Mouse (Mus musculus): ENCODE measurements around the gene Pde4c. TPM values are rescaled to one million over a fixed set of nuclear protein-coding genes. Genes with fewer than 3 reads are reported as not detected.
A peak's percentile ranks its signal among the peaks of the same experiment; 100 is the strongest.

Pde4c gene
- polyA plus RNA-seq, 1 experiment from 2014 or later = not detected

- Histone ChIP-seq H3K4me1 (peaks cover 24% of the 10 kb centered on the region), H3K9me3 (no peaks in the 10 kb centered on the region), H3K36me3 (peaks cover 6% of the 10 kb centered on the region), H3K4me3 (no peak overlapping the region), H3K27ac (replicated peaks) (no peak overlapping the region), H3K9ac (no peak overlapping the region), H3K27me3 (replicated peaks) (no peaks in the 10 kb centered on the region), H3K4me2 (no peak overlapping the region)
- no peak for ATAC-seq (ENCODE audit: extremely low read depth, insufficient number of reproducible peaks, low FRiP score, low TSS enrichment)
- 55% methylated on average over 7 of the region's 7 CpGs for WGBS
Observed at GRCm38 (mm10) chr8:70684291-70684690, 39.2 kb upstream of the Pde4c start.

DNA sequence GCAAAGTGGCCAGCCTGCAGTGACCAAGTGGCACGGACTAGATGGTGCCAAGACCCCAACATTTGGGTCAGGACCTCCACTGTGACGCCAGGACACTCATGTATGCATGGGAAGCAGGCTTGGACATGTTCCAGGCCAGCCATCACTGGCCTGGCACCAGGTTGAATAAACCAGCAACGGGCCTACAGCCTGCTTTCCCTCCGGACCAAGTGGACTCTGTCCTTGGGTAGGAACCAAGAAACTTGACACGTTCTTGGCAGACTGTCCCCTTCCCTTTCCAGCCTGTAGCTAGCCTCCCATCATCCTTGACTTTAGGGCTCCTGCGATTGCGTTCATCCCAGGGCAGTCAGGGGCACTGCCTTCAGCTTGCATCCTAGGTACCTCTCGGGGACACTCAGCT is 35.9 kb upstream of the Pde4c start:
- peaks cover 26% of the 10 kb centered on the region for H3K4me1 ChIP-seq
- 79% methylated on average over 8 of the region's 8 CpGs for WGBS
- no peaks in the 10 kb centered on the region for H3K36me3 ChIP-seq
- no peak overlapping the region for H3K9ac ChIP-seq
- no peak for ATAC-seq (ENCODE audit: extremely low read depth, insufficient number of reproducible peaks, low FRiP score, low TSS enrichment)
- H3K27ac ChIP-seq (replicated peaks) = 0 out of 2 replicates have a peak overlapping the region, but pooled peaks have one; percentile 7
- no peak overlapping the region for H3K4me3 ChIP-seq
- no peaks in the 10 kb centered on the region for H3K9me3 ChIP-seq
- H3K4me2 ChIP-seq = no peak overlapping the region
- no peaks in the 10 kb centered on the region for H3K27me3 ChIP-seq (replicated peaks)

DNA sequence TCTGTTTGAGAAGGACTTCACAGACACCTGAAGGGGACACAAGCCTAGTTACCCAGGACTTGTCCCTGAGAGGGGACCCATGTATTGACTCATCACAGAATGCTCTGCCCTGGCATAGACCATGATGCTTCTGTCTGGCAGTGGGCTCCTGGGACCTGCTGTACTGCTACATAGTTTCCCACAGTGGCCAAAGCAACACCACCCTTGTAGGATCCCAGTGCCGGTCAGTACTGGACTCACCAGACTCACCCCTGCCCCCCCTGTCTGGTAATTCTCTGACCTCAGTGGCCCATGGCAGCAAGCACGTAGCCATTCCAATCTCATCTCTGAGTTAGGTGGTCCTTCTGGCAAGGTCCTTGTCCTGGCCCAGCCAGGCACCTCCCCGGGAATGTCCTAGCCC is 35.4 kb upstream of the Pde4c start:
- Histone ChIP-seq H3K4me1 (peaks cover 21% of the 10 kb centered on the region), H3K4me3 (no peak overlapping the region), H3K9ac (no peak overlapping the region), H3K27ac (replicated peaks) (no peak overlapping the region), H3K36me3 (no peaks in the 10 kb centered on the region), H3K4me2 (no peak overlapping the region), H3K9me3 (no peaks in the 10 kb centered on the region), H3K27me3 (replicated peaks) (no peaks in the 10 kb centered on the region)
- 79% methylated on average over 3 of the region's 3 CpGs for WGBS
- ATAC-seq (ENCODE audit: extremely low read depth, insufficient number of reproducible peaks, low FRiP score, low TSS enrichment) = no peak; the same call in 1 of the 2 replicates

DNA sequence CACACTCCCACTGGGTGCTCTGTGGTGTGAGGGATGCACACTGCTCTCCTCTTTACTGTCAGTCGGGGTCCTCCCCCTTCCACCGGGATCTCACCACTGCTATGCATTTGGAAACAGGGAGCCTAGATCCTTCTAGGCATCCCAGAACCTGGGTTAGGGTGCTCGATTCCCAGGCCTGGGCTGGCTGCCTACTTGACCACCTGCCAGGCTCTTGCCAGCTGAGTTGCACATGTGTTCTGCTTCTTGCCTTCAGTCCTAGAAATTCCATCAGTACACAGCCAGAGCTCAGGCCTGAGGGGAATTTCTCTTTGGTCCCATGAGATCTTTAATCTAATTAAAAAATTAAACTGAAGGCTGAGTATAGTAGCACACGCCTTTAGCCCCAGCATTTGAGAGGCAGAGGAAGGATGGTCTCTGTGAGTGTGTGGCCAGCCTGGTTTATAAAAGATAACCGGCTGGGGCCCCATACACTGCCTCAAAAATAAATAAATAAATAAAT is 33.6 kb upstream of the Pde4c start:
- peaks cover 29% of the 10 kb centered on the region for H3K4me1 ChIP-seq
- WGBS = 72% methylated on average over 5 of the region's 5 CpGs
- no peaks in the 10 kb centered on the region for H3K9me3 ChIP-seq
- H3K4me2 ChIP-seq = no peak overlapping the region
- H3K9ac ChIP-seq = peak overlapping the region; percentile 1; the same call in 1 of the 2 replicates
- H3K27me3 ChIP-seq (replicated peaks) = no peaks in the 10 kb centered on the region
- no peak overlapping the region for H3K27ac ChIP-seq (replicated peaks)
- no peaks in the 10 kb centered on the region for H3K36me3 ChIP-seq
- H3K4me3 ChIP-seq = no peak overlapping the region
- ATAC-seq (ENCODE audit: extremely low read depth, insufficient number of reproducible peaks, low FRiP score, low TSS enrichment) = no peak

GRCm38 (mm10) chr8:70691230-70691629 is 32.3 kb upstream of the Pde4c start:
- ATAC-seq (ENCODE audit: extremely low read depth, insufficient number of reproducible peaks, low FRiP score, low TSS enrichment) = no peak
- Histone ChIP-seq H3K4me2 (peak overlapping the region; percentile 74), H3K36me3 (no peaks in the 10 kb centered on the region), H3K9ac (peak overlapping the region; percentile 80), H3K4me1 (peaks cover 42% of the 10 kb centered on the region), H3K4me3 (peak overlapping the region; percentile 48), H3K27ac (replicated peaks) (peak overlapping the region; percentile 65; the same call in 1 of the 2 replicates), H3K9me3 (no peaks in the 10 kb centered on the region), H3K27me3 (replicated peaks) (no peaks in the 10 kb centered on the region)
- 69% methylated on average over 4 of the region's 4 CpGs for WGBS

GRCm38 (mm10) chr8:70691727-70692231 is 31.7 kb upstream of the Pde4c start:
- whole genome bisulfite sequencing = 4% methylated on average over 20 of the region's 20 CpGs
- H3K4me3 ChIP-seq = peak overlapping the region; percentile 48
- peak overlapping the region; percentile 80 for H3K9ac ChIP-seq
- H3K27me3 ChIP-seq (replicated peaks) = no peaks in the 10 kb centered on the region
- peaks cover 47% of the 10 kb centered on the region for H3K4me1 ChIP-seq
- ATAC-seq (ENCODE audit: extremely low read depth, insufficient number of reproducible peaks, low FRiP score, low TSS enrichment) = no peak
- H3K4me2 ChIP-seq = peak overlapping the region; percentile 74
- peak overlapping the region; percentile 65 for H3K27ac ChIP-seq (replicated peaks)
- no peaks in the 10 kb centered on the region for H3K9me3 ChIP-seq
- H3K36me3 ChIP-seq = no peaks in the 10 kb centered on the region

GRCm38 (mm10) chr8:70693636-70694035 is 29.9 kb upstream of the Pde4c start:
- Histone ChIP-seq H3K9me3 (no peaks in the 10 kb centered on the region), H3K9ac (no peak overlapping the region), H3K36me3 (no peaks in the 10 kb centered on the region), H3K27ac (replicated peaks) (0 out of 2 replicates have a peak overlapping the region, but pooled peaks have one; percentile 12), H3K4me3 (no peak overlapping the region), H3K27me3 (replicated peaks) (no peaks in the 10 kb centered on the region), H3K4me2 (no peak overlapping the region), H3K4me1 (peaks cover 61% of the 10 kb centered on the region)
- no peak for ATAC-seq (ENCODE audit: extremely low read depth, insufficient number of reproducible peaks, low FRiP score, low TSS enrichment)
- WGBS = 59% methylated on average over 5 of the region's 5 CpGs

DNA sequence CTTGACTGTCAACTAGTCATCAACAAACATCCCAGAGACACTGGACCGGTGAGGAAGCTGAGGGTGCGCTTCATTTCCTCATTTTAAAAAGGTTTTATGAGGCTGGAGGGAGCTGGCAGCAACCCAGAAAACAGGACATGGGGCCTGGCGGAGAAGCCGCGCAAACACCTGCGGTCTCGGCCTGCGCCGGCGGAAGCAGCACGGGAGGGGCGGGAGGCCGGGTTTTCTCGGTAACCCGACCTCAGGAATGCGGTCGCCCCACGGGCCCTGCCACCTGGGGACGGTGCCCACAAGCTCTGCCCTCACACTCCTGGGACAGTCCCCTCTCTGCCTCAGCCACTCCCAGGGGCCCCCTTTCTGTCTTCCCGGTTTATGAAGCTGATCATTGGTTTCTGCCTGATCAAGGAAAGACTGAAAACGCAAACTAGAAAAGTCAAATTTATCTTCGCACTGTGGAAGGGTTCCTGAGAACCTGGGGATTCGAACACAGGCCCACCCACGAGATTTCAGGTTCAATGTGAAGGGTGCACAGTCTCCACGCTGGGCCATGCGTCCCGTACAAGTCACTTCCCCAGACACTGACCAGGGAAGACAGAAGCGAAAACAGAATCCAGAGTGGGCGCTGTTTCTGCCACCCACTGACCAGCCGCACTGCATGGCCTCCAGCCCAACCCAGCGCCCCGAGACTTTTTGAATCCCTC is 28.1 kb upstream of the Pde4c start:
- Histone ChIP-seq H3K9ac (peak overlapping the region; percentile 82), H3K9me3 (no peaks in the 10 kb centered on the region), H3K36me3 (no peaks in the 10 kb centered on the region), H3K4me2 (peak overlapping the region; percentile 66), H3K4me1 (peaks cover 55% of the 10 kb centered on the region), H3K27me3 (replicated peaks) (no peaks in the 10 kb centered on the region), H3K4me3 (no peak overlapping the region), H3K27ac (replicated peaks) (peak overlapping the region; percentile 100)
- no peak for ATAC-seq (ENCODE audit: extremely low read depth, insufficient number of reproducible peaks, low FRiP score, low TSS enrichment)
- WGBS = 36% methylated on average over 32 of the region's 32 CpGs

DNA sequence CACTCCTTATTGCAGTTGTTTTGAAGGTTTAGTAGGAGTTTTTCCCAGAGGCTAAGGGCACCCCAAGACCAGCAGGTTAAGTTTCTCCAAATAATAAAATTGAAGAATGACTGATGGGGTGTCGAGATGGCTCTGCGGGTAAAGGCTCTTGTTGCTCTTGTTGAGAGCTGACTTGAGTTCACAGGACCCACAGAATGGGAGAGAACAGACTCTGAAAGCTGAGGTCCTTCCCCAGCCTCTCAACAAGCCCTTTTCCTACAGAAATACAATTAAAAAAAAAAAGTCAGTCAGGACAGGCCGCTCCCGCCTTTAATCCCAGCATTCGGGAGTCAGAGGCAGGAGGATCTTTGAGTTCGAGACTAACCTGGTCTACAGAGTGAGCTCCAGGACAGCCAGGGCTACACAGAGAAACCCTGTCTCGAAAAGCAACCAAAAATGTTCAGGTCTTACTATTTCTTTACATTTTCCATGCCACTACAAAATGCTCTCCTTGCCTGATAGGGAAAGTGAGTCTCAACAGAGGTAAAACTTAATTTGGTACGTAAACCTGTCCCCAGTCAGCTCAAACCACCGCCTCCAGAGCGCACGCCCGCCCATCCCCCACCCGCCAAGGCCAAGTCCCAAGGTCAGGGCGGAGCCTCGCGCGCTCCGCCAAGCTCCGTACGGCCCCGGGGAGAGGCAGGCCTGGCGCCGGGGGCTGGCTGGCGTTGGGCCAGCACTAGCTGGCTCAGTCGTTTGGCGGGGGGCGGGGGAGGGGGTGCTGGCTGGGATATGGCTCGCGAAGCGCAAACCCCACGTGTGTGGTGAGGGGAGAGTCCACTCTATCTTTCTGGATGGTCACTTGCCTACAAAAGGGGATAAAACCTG is 27.3 kb upstream of the Pde4c start:
- ATAC-seq (ENCODE audit: extremely low read depth, insufficient number of reproducible peaks, low FRiP score, low TSS enrichment) = peak; percentile 23; the same call in 1 of the 2 replicates
- Histone ChIP-seq H3K9me3 (no peaks in the 10 kb centered on the region), H3K9ac (peak overlapping the region; percentile 82), H3K36me3 (peaks cover 4% of the 10 kb centered on the region), H3K4me1 (peaks cover 59% of the 10 kb centered on the region), H3K27ac (replicated peaks) (peak overlapping the region; percentile 100), H3K27me3 (replicated peaks) (no peaks in the 10 kb centered on the region), H3K4me2 (peak overlapping the region; percentile 66), H3K4me3 (peak overlapping the region; percentile 32)
- 3% methylated on average over 31 of the region's 31 CpGs for WGBS

- H3K4me2 ChIP-seq = peak overlapping the region; percentile 66
- H3K9ac ChIP-seq = peak overlapping the region; percentile 82
- H3K27ac ChIP-seq (replicated peaks) = peak overlapping the region; percentile 100
- 47% methylated on average over 4 of the region's 4 CpGs for WGBS
- peak overlapping the region; percentile 32 for H3K4me3 ChIP-seq
- peaks cover 59% of the 10 kb centered on the region for H3K4me1 ChIP-seq
- H3K9me3 ChIP-seq = no peaks in the 10 kb centered on the region
- ATAC-seq (ENCODE audit: extremely low read depth, insufficient number of reproducible peaks, low FRiP score, low TSS enrichment) = no peak
- H3K27me3 ChIP-seq (replicated peaks) = no peaks in the 10 kb centered on the region
- H3K36me3 ChIP-seq = peaks cover 11% of the 10 kb centered on the region
Observed at GRCm38 (mm10) chr8:70696946-70697345, 26.6 kb upstream of the Pde4c start.
